Mouse (Mus musculus) heart, postnatal 36 days (tissue): Measurements from ENCODE around the gene Rftn2. TPM values are rescaled to one million over a fixed set of nuclear protein-coding genes. Genes with fewer than 3 reads are reported as not detected.

Experiments
- DNase-seq, 2 experiments: peaks; one replicate each; pipeline ENCODE4 v3.0.0; 2021 to 2022
- intact Hi-C: fragments of 180-260 bp; cut with DNase I; formaldehyde crosslinking; loops from one replicate; pipeline ENCODE4 v1.15.1; 2025
- total RNA-seq, 2 experiments: library from RNA; stranded (reverse); gene quantifications; 2 replicates each; pipeline ENCODE4 v1.2.3; 2021

Gene Rftn2
- total RNA-seq, 2 experiments from 2014 or later, result 12.7 to 13.9 TPM

DNA sequence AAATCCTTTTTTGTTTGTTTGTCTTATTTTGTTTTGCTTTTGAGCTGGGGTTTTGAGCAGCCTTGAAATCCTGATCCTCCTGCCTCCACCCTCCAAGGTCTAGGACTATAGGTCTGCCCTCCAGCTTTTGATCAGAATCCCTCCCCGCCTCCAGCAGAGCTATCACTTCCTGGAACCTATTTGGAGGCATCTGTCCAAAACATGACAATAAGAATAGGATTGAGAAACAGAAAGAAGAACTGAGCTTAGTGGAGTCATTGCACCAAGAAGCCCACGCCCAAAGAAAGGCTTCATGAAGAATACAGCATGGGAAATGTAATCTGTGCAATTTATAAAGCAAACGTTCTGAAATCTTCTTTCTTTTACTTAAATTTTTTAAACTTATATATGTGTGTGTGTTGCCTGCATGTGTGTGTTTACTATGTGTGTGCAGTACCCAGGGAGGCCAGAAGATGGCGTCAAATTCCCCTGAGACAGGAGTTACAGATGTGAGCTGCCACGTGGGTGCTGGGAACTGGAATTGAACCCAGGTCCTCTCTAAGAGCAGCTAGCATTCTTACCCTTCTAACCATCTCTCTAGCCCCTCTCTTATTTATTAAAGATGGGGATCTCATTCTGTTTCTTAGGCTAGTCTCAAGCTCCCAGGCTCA is 46.5 kb downstream of the Rftn2 start:
- DNase-seq, result no peak
- intact Hi-C loops, result no loop called here

DNA sequence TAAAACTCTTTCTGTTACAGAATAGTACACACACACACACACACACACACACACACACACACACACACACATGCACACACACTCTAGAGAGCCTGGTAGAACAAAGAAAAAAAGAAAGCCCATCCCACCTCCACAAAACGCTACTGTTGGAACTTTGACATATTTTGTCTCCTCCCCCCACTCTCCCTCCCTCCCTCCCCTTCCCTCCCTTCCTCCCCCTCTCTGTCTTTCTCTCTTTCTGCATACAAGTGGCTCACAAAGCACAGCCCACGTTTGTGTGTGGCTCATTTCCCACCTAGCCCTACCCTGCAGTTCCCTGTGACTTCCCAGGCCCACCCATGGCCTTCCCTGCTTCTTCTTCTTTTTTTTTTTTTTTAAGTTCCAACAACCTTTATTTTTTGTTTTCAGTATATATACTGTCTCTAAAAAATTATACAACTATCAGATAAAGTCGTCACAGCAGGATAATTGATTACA is 52.0 kb downstream of the Rftn2 start:
- no peak for DNase-seq
- intact Hi-C loops, result no loop called here

DNA sequence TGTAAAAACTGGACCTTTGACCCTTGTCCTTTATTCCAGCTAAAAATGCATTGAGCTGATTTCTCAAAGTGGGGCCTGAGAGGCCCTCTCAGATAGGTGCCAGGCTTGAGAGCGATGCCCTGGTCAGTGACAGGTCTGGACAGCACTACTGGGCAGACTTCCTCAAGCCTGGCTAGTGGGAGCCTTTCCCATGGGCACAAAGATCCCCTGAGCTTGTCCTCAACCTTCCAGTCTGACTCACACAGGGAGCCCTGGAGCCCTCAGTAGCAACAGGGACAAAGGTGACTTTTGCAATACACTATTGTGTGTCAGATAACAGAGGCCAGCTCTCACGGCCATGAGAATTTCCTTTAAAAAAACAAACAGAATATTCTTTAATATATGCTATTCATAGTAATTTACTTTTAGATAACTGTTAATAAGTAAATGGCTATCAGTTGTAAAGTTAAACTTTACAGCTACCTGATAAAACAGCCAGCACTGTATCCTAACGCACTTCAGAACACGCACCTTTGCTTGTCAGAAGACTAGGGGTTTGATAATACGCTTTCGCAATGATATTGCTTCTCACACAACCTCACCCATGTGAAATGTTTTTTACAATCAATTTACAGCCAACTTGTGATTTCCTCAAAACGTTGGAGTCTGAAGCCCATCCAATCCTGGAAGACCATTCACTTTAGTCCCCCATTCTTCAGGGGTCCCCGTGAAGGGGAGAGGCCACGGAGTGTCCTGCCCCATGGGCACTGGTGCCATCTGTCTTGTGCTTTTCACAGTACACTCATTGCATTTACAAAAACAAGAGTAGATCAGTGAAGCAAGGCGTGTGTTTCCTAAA is 52.6 kb downstream of the Rftn2 start:
- DNase-seq, result no peak
- intact Hi-C loops, result no loop called here

DNA sequence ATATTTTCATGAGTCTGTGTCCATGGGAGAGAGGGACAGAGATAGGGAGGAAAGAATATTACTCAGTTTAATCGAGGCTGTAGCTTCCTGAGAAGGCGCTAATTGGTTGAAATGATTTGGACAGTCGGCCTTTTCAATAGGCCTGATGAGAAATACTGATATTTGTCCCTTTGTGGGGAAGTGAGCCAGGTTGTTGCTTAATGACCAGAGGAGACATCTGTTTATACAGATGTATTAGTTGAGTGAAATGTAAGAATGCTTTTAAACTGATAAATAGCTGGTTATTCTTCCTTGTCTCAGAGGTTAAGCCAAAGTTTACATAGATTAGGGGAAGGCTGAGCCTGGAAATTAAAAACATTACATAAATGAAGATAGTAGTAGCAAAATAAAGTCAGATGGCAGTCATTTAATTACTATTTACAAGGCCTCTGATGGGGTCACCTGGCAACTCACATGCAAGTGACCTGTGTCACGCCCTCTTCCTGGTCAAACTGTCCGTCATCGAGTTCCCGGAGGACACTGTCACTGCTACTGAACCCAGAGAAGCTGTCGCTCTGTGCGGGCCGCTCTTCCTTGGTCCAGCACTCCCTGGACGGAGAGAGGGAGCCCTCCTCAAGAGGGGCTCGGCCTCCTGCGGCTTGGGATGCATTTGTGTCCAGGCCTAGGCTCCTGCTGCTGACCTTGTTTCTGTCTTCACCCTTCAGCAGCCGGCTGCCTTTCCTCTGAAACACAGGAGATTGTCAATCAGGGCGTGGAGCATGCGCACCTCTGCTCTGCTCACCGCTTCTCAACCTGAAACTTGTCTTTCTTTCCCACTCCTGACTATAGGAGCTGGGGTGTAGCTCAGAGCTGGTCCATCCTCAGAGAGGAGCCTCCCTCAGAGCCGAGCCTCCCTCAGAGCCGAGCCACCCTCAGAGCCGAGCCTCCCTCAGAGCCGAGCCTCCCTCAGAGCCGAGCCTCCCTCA is 54.9 kb downstream of the Rftn2 start:
- intact Hi-C loops, result no loop called here
- DNase-seq, result no peak

DNA sequence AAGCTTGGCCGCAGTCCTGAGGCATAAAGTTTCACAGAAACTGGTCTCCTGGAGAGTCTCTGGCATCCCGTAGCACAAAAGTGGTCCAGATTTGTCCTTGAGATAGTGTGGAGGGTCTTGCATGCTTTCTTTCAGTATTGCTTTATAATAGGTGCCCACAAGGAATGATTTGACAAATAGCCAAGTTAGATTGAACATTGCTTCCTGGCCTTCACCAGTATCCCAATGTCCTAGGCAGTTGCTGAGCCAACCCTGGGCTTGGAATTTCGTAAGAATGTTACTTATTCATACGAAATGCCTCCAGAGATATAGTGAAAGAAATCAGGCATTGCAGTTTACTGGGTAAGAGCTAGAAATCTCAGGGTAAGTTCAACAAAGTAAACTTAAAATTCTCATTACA is 58.0 kb downstream of the Rftn2 start:
- DNase-seq, result no peak
- intact Hi-C loops, result no loop called here

DNA sequence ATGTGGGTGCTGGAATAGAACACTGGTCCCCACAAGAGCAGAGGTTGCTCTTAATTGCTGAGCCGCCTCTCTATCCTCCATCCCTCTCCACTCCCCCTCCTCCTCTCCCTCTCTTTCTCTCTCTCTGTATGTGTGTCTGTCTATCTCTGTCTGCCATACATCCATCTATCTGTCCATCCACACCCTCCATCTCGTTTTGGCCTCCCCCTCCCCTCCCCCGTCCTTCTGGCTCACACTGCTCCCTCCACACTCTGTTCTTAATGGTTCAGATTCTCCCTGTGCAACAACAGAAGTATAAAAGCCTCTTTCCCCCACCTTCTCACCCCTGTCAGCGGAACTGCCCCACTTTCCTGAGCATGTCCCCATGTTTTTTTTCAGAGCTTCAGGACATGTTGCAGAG is 59.0 kb downstream of the Rftn2 start:
- intact Hi-C loops, result no loop called here
- DNase-seq, result no peak

DNA sequence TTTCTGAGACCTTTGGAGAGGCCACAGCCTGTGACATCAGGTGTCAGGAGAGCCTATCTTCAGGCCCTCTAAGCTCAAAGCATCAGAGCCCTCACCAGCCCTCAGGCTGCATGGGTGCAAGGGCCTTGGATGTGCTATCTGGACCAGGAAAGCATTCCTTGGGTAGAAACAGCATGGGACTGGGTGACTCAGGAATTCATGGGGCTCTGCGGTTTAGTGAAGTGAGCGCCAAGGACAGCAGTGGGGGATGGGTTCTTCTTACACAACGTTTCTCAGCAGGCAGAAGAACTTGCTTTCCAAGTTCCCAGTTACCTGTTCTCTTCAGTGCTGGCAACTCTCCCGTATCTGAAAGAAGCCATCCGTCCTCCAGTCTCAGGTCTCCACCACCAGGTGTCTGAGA is 62.6 kb downstream of the Rftn2 start:
- no peak for DNase-seq
- intact Hi-C loops, result no loop called here

DNA sequence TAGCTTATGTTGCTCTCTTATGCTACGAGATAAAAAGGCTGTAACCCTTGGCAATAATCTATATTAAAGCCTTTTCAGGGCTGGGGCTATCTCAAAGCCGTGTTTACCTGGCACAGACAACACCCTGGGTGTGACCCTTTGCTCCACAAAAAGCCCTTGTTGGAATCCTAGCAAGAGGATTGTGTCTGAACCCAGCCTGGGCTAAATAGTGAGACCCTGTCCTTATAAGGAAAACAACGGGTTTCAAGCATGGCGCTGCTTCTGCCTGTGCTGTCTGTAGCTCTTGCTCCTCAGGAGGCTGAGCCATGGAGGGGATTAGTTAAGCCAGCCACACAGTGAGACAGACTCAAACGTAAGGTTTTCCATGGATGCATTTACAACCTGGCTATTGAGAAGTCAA is 63.8 kb downstream of the Rftn2 start:
- intact Hi-C loops, result no loop called here
- no peak for DNase-seq

DNA sequence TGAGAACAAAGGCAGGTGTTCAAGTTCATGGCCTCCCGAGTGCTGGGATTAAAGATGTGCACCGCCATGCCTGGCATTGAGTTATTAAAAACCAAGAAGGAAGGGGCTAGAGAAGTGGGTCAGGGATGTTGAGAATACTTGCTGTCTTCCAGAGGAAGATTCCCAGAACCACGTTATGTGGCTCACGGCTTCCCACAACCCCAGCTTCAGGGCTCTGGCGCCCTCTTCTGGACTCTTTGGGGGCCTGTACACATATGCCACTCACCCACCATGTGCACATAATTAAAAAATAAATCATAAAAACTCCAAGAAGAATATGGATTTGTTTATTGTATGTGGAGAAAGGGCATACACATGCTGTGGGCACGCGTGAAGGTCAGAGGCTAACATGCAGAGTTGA is 64.7 kb downstream of the Rftn2 start:
- DNase-seq, result no peak
- intact Hi-C loops, result no loop called here

DNA sequence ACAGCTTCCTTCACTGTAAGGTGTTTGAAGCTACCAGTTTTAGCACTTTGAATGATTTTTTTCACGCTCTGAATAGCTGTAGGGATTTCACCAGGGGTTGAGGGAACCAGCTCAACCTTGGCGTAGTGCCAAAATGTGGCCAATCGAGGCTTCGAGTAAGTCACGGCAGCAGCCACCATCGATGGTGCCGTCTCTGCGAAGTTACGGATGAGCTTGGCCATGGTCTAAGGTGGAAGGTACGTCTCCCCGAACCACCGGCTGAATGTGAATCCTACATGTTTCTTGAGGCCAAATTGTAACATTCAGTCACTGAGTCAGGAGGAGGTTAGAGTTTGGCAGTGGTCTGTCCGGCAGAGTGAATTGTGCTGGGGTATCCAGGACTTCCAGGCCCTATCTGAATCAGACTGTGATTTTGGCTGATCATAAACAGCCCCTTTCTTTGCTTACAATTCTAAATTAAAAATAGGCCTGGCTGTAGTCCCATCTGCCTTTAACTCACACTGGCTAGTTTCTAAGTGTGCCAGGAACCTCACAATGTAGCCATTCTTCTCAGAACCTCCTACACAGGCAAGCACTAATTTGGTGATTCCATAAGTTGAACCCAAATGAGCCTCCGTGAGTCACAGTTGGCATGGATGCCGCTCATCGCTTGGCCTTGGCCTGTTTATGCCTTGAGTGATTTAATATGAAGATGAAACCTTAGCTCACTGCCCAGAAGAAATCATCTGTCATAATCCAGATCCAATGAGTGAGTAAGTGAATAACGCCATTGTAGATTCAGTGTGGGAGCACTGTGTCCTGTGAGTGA is 65.5 kb downstream of the Rftn2 start:
- intact Hi-C loops, result no loop called here
- no peak for DNase-seq

DNA sequence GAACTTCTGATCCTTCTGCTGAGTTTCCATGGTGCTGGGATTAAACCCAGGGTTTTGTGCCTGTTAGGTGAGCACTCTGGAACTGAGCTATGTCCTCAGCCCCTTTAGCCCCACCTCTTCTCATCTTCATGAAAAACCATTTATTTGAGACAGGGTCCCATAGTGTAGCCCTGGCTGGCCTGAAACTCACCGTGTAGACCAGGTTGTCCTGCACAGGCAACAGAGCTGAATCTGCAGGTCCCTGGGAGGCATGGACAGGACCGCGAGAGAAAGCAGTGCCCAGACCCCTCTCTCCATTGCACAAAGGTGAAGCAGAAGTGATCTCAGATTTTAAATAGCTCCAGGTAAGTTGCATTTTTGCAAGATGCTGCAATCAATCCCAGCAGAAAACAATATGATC is 66.4 kb downstream of the Rftn2 start:
- DNase-seq, result no peak
- intact Hi-C loops, result no loop called here

DNA sequence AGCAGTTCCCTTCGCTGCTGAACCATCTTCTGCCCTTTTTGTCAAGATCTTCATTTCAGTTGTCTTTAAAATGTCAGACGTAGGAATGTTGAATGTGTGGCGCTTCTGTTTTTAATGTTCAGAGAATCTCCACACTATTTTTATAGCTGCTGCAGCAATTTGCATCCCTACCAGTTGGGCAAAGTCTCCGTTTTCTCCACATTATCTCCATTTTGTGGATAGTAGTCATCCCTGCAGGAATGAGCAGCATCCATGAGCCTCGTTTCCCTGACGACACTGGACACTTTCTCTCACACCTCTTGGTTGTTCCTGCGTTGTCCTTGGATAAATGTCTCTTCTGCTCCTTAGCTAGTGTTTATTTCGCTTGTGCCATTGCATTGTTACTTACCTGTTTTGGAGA is 67.8 kb downstream of the Rftn2 start:
- intact Hi-C loops, result no loop called here
- no peak for DNase-seq

DNA sequence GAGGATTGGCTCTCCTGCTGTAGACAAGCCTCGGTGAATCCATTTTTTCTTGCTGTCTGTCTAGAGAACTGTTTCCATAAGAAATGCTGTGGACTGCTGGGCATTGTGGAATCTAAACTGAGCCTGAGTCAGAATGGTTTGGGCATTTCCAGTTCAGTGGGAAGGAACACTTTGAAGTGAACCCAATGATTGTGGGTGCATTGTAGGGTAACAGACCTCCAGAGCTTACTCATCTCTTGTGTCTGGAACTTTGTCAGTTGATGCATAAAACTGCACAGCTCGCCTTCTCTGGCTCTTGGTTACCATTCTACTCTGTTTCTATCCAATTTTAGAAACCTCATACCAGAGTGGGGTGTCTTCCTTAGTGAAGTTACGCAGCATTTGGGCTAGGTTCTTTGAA is 68.4 kb downstream of the Rftn2 start:
- intact Hi-C loops, result no loop called here
- no peak for DNase-seq

DNA sequence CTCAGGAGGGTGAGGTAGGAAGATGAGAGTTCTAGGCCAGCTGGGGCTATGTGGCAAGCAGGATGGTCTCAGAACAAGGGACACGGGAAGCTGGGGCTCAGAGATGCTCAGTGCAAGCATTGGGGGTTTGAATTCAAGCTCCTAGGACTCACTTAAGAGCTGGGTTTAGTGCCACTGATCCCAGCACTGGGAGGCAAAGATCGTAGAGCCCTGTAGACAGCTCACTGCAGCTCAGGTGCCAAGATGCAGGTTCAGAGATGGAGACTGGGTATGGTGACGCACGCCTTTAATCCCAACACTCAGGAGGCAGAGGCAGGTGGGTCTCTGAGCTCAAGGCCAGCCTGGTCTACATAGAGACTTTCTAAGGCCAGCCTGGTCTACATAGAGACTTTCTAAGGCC is 69.3 kb downstream of the Rftn2 start:
- intact Hi-C loops, result no loop called here
- DNase-seq, result no peak

DNA sequence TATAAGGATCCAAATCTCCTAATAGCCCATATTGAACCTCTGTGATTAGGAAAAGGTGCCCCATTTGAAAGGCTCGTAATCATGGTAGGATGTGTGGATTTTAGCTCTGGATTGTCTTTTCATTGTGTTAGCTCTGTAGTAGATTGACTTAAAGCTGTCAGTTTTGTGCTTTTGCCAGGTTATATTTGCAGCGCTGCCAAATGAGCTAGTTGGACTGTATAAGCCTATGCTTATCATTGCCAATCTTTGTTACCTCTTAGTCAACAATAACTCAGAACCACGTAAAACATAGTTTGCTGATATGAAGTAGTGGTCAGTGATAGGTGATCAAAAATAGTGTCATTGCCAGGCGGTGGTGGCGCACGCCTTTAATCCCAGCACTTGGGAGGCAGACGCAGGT is 81.0 kb downstream of the Rftn2 start:
- intact Hi-C loops, result no loop called here
- DNase-seq, result no peak

DNA sequence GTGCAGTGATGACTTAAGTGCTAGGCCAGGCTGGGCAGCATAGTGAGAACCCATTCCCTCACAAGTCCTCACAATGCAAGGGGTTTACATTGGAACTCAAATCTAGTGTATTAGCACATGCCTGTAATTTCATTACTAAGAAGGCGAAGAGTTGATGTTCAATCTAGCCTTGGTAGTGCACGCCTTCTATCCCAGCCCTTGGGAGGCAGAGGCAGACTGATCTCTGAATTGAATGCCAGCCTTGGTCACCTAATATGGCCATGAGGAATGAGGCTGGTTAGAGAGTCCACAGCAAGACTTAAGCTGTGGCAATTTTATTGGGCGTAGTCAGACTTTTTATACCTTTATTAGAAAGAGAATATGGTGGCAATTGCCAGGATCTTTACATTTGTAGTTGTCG is 82.2 kb downstream of the Rftn2 start:
- intact Hi-C loops, result no loop called here
- no peak for DNase-seq

DNA sequence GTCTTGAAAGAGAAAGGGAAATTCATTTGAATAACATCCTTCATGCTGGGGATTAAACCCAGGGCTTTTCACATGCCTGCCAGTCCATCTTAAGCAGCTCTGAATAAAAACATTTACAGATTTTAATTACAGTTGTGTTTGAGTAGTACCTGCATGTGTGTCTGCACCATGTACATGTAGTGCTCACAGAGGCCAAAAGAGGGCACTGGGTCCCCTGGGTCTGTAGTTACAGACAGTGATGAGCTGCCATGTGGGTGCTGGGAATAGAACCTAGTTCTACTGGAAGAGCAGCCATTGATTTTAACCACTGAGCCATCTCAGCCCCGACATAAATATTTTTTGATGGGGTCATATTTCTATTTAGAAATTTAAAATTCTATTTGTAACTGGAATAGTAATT is 90.7 kb downstream of the Rftn2 start:
- intact Hi-C loops, result no loop called here
- no peak for DNase-seq

DNA sequence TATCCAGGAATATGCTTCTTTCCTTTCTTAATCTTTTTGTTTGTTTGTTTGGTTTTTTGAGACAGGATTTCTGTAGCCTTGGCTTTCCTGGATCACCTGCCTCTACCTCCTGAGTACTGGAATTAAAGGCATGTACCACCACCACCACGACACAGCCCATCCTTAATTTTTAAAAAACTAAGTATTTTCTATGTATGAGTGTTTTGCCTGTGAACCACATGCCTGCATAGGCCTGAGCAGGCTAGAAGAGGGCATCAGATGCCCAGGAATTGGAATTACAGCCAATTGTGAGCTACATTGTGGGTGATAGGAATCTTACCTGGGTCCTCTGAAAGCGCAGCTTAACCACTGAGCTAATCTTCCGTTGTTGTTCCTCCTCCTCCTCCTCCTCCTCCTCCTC is 92.3 kb downstream of the Rftn2 start:
- intact Hi-C loops, result loop anchor here (5.0 kb wide), 1 partner anchor 107 kb away; the partner anchor contains the start of gene Sf3b1
- no peak for DNase-seq

DNA sequence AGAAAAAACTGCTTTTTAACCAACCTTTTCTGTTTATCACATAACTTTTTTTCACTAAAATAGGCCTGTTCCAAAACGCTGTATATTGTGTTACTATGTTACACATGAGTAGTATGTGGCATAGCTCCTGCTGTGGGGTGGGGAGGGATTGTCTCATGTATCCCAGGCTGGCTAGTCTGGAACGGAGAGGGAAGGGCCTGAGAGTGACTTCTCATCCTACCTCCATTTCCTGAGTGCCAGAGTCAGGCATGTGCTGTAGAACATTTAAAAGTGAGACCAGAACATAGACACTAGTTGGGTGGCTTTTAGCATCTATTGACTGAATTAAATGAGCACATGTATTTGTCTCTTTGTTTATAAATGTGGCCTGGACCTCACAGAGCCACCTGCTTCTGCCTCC is 93.4 kb downstream of the Rftn2 start:
- intact Hi-C loops, result loop anchor here (5.0 kb wide), 1 partner anchor 106 kb away; the partner anchor contains the start of gene Sf3b1

DNA sequence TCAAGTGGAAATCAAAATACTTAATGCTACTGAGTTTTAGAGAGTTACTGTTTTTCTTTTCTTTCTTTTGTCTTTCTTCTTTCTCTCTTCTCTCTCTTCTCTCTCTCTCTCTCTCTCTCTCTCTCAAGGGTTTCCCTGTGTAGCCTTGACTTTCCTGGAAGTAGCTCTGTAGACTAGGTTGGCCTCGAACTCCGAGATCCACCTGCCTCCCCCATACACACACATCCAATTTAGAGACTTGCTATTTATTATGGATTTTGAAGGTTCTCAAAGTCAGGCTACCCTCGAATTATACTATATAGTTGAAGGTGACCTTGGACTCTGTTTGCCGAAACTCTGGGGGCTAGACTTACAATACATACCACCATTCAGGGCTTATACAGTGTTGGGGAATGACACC is 94.3 kb downstream of the Rftn2 start:
- intact Hi-C loops, result loop anchor here (5.0 kb wide), 1 partner anchor 105 kb away; the partner anchor contains the start of gene Sf3b1
- DNase-seq, result no peak

More for the DNA sequence above, 93.4 kb downstream of the Rftn2 start:
- DNase-seq, result no peak
